Mouse (Mus musculus) right cerebral cortex, postnatal 25 days (tissue): ENCODE results near the gene Asf1b.

ENCODE experiments used
- DNase-seq: peaks from one replicate; pipeline ENCODE4 v3.0.0; 2022

The Asf1b gene

DNA sequence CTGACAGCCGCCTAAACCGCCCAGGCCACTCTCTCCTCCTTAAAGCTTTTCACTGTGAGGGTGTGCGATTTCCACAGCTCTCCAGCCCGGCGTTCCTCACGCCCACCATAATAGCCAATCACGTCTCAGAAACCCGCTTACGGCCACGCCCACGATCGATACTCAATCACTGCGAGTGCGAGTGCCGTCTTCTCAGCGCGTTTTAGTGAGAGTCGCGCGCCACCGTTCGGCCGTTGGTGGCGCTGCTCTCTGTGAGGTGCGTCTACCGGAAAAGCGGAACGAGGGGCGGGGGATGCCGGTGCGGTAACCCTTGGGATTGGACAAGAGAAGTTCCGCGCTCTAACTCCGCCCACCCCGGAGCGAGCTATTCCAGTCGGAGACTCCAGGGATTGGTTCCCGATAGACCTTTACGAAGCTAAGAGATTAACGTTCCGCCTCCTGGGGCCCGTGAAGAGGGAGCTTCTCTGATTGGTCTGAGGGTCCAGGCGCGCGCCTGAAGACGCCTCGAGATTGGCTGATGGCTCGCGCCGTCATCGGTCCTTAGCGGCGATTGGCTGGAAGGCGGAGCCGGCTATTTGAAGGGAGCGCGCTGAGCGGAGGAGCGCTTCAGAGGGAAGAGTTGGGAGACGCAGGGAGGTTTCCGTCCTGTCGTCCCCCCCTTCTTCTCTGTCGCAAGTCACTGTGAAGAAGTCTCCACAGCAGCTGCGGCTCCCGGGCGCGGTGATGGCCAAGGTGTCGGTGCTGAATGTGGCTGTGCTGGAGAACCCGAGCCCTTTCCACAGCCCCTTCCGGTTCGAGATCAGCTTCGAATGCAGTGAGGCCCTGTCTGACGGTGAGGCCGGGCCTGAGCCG lies at the start of gene Asf1b, which contains the start of gene Gm10644:
Asf1b (plus strand) TSS at position 402 of the 852 bp plus-strand sequence.
Gm10644 (minus strand) TSS at position 100 of the 852 bp plus-strand sequence.
- DNase-seq = peak; percentile 98

GRCm38 (mm10) chr8:83908583-83908982 lies 46.7 kb upstream of the Asf1b start:
- no peak for DNase-seq

GRCm38 (mm10) chr8:83909311-83909710 lies 46.0 kb upstream of the Asf1b start:
- DNase-seq = peak; percentile 36

DNA sequence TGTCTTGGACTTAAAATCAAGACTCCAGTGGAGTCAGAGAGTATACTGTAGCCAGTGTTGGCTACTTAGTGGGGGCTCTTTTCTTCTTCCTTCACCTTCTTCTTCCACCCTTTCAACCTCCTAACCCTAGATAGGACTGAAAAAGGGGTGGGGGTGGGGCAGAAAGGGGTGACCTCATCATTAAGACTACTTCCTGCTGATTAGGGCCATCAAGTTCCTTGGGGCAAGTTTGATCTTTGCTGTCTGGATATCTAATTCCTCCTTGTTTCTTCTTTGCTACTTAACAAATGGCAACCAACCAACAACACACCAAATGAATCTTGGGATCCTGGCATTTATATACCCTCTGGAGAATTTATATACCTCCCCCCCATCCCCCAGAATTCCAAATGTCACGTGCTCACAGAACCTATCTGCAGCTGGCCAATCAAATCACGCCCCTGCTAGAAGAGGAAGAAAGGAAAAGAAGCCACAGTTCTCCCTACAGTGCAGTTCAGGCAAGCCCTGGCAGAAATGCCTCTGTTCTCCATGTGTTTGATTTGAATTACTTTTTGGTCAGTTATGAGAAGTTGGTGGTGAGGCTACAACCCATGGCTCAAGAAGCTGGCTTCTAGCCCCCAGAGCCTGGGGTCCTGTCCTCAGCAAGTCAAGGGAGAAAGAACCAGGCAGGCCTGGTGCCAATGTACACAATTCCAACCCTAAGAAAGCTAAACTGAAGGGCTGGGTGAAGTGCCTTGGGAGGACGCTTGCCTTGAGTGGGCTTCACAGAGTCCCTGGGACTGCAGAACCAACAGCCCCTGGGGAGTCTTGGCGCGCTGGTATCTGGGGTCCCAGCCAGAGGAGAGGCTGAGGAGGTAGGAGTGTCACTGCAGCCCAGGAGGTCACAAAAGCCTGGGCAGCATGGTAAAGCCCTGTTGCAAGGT lies 43.2 kb upstream of the Asf1b start:
- DNase-seq = no peak

GRCm38 (mm10) chr8:83914232-83914631 lies 41.1 kb upstream of the Asf1b start:
- DNase-seq = no peak

GRCm38 (mm10) chr8:83914860-83915259 lies 40.4 kb upstream of the Asf1b start:
- DNase-seq = no peak

GRCm38 (mm10) chr8:83916015-83916414 lies 39.3 kb upstream of the Asf1b start:
- peak; percentile 69 for DNase-seq

- DNase-seq = no peak
Observed at GRCm38 (mm10) chr8:83917566-83917965, 37.7 kb upstream of the Asf1b start.

- DNase-seq = peak; percentile 78
Observed at GRCm38 (mm10) chr8:83921558-83921957, 33.7 kb upstream of the Asf1b start.

GRCm38 (mm10) chr8:83922727-83923126 lies 32.6 kb upstream of the Asf1b start:
- DNase-seq = no peak

DNA sequence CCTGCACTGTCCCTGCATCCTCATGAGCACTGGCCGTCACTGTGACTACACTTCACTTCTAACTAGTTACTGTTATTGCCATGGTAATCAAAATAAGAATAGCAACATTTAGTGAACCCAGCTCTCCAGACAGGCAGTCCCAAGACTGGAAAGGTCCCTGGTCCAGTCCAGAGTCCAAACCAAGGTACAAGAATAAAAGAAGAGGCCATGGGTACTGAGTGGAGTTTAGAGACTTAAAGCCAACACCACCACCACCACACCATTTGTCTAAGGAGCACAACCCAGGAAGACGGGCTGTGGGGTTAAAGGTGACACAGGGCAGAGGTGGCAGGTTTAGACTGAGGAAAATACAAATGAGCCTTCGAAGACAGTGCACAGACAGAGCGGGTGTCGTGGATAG lies 30.7 kb upstream of the Asf1b start:
- DNase-seq = no peak

DNA sequence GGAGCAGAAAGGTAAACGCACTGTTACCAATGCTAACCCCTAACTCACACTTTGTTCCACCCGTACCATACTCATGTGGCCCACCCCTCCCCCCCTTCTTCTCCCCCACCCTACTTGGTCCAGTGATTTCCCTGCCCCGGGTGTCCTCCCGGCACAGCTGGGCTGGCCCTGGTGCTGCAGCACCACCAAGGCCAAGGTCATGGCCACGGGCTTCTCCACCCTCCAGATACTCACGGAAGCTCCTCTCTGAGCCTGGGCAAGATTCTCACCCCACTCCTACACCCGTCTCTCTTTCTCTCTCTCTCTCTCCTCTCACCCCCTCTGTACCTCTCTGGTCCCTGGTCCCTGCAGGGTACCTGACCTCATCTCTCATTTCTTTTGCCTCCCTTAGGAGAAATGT lies 29.0 kb upstream of the Asf1b start:
- no peak for DNase-seq

DNA sequence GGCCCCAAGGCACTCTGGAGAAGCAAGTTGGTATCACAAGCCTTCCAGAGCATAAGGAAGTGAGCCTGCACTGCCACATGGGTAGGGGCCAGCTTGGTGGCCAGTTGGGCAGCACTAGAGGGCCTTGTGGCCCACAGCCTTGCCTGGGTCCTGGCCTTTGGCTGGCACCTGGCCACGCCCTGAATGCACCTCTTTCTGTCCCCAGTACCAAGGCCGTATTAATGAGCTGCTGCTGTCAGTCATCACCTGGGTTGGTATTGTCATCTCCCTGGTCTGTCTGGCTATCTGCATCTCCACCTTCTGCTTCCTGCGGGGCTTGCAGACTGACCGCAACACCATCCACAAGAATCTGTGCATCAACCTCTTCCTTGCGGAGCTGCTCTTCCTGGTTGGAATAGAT lies 21.1 kb upstream of the Asf1b start:
- DNase-seq = no peak

GRCm38 (mm10) chr8:83934994-83935393 lies 20.3 kb upstream of the Asf1b start:
- DNase-seq = no peak

- no peak for DNase-seq
Observed at GRCm38 (mm10) chr8:83935435-83935834, 19.9 kb upstream of the Asf1b start.

- no peak for DNase-seq
Observed at GRCm38 (mm10) chr8:83937645-83938044, 17.7 kb upstream of the Asf1b start.

- no peak for DNase-seq
Observed at GRCm38 (mm10) chr8:83938330-83938729, 17.0 kb upstream of the Asf1b start.

GRCm38 (mm10) chr8:83941066-83941677 lies 14.1 kb upstream of the Asf1b start:
- DNase-seq = no peak

DNA sequence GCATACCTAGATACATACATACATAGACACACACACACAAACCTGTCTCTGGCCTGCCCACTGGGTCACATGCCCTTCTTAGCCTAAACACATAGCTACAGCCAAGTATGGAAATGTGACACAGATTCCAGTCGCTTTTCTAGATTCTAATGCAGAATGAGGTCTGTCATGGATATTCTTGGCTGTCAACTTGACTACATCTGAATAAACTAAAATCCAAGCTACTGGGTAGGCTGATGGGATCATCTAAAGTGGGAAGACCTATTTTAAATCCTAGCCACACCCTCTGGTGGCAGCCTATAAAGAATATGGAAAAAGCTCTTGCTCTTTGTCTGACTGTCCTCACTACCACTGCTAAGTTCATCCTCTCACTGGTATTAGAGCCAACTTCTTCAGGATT lies 12.9 kb upstream of the Asf1b start:
- DNase-seq = no peak

- no peak for DNase-seq
Observed at GRCm38 (mm10) chr8:83945540-83945939, 9.8 kb upstream of the Asf1b start.

DNA sequence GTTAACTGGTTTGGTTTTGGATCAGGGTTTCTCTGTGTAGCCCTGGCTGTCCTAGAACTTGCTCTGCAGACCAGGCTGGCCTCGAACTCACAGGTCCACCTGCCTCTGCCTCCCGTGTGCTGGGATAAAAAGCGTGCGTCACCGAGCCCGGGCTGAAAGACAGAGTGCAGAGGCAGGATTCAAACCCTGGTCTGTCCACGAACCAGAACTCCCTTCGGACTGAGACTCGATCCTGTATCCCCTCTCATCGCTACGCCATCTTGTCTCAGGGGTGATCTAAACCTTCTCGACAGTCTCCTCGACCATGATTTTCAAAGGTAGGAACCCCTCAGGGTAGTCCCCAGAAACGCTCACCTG lies 580 bp upstream of the Asf1b start:
- DNase-seq = no peak

DNA sequence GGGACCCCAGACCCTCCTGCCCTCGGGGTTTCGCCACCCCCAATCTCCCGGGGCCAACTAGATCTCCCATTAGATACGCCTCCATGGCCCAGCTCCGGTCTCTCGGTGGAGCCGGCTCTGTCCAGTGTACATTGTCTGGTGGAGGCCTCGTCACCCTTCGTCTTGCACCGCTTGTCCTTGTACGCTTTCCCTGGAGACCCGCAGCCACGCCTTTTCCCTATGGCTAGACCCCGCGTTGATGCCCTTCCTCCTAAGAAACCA lies 581 bp downstream of the Asf1b start:
- no peak for DNase-seq

- no peak for DNase-seq
Observed at GRCm38 (mm10) chr8:83956789-83957188, 1.5 kb downstream of the Asf1b start.
